Mouse (Mus musculus): ENCODE measurements around the gene Fgf4. TPM values are rescaled to one million over a fixed set of nuclear protein-coding genes. Genes with fewer than 3 reads are reported as not detected.

Fgf4 gene
- total and polyA plus RNA-seq, 2 experiments from 2014 or later, result not detected

GRCm38 (mm10) chr7:144867602-144868001 is 20.4 kb downstream of the Fgf4 start:
- Histone ChIP-seq H3K36me3 (ENCODE audit: insufficient read depth, low read length) (no peaks in the 10 kb centered on the region), H3K9me3 (ENCODE audit: low read length) (no peaks in the 10 kb centered on the region), H3K4me2 (ENCODE audit: low read depth, low read length, poor library complexity, severe bottlenecking) (no peak overlapping the region), H3K27ac (ENCODE audit: low read depth, low read length) (no peak overlapping the region), H3K9ac (replicated peaks; ENCODE audit: low read length, poor library complexity, severe bottlenecking) (no peak overlapping the region), H3K4me1 (ENCODE audit: insufficient read depth, low read length) (no peaks in the 10 kb centered on the region), H3K27me3 (ENCODE audit: insufficient read depth, low read length) (peaks cover 28% of the 10 kb centered on the region), H3K4me3 (ENCODE audit: low read depth, low read length) (no peak overlapping the region)
- no peak for DNase-seq (ENCODE audit: low spot score)
- no peak for ATAC-seq (ENCODE audit: low FRiP score)
- 83% methylated on average over 8 of the region's 8 CpGs for WGBS
- no peak for TF ChIP-seq CTCF (IDR thresholded peaks at IDR 0.05)

GRCm38 (mm10) chr7:144872420-144872819 is 25.3 kb downstream of the Fgf4 start:
- Histone ChIP-seq H3K27me3 (ENCODE audit: insufficient read depth, low read length) (no peaks in the 10 kb centered on the region; the same call in 1 of the 2 replicates), H3K36me3 (ENCODE audit: insufficient read depth, low read length) (no peaks in the 10 kb centered on the region), H3K4me1 (ENCODE audit: insufficient read depth, low read length) (no peaks in the 10 kb centered on the region), H3K9ac (replicated peaks; ENCODE audit: low read length, poor library complexity, severe bottlenecking) (no peak overlapping the region), H3K9me3 (ENCODE audit: low read length) (no peaks in the 10 kb centered on the region), H3K4me2 (ENCODE audit: low read depth, low read length, poor library complexity, severe bottlenecking) (no peak overlapping the region), H3K27ac (ENCODE audit: low read depth, low read length) (no peak overlapping the region), H3K4me3 (ENCODE audit: low read depth, low read length) (no peak overlapping the region)
- TF ChIP-seq CTCF (IDR thresholded peaks at IDR 0.05), result no peak
- DNase-seq (ENCODE audit: low spot score) (no peak), ATAC-seq (ENCODE audit: low FRiP score) (no peak)
- 68% methylated on average over 4 of the region's 4 CpGs for WGBS

GRCm38 (mm10) chr7:144873160-144873559 is 26.0 kb downstream of the Fgf4 start:
- no peak for DNase-seq (ENCODE audit: low spot score)
- no peak for ATAC-seq (ENCODE audit: low FRiP score)
- no peak overlapping the region for H3K27ac ChIP-seq (ENCODE audit: low read depth, low read length)
- H3K27me3 ChIP-seq (ENCODE audit: insufficient read depth, low read length), result no peaks in the 10 kb centered on the region; the same call in 1 of the 2 replicates
- no peaks in the 10 kb centered on the region for H3K36me3 ChIP-seq (ENCODE audit: insufficient read depth, low read length)
- H3K4me3 ChIP-seq (ENCODE audit: low read depth, low read length), result no peak overlapping the region
- 69% methylated on average over 4 of the region's 4 CpGs for WGBS
- no peak overlapping the region for H3K4me2 ChIP-seq (ENCODE audit: low read depth, low read length, poor library complexity, severe bottlenecking)
- no peaks in the 10 kb centered on the region for H3K9me3 ChIP-seq (ENCODE audit: low read length)
- H3K9ac ChIP-seq (replicated peaks; ENCODE audit: low read length, poor library complexity, severe bottlenecking), result no peak overlapping the region
- no peaks in the 10 kb centered on the region for H3K4me1 ChIP-seq (ENCODE audit: insufficient read depth, low read length)
- no peak for TF ChIP-seq CTCF (IDR thresholded peaks at IDR 0.05)

- Histone ChIP-seq H3K4me1 (ENCODE audit: insufficient read depth, low read length) (no peaks in the 10 kb centered on the region), H3K27me3 (ENCODE audit: insufficient read depth, low read length) (no peaks in the 10 kb centered on the region; the same call in 1 of the 2 replicates), H3K4me2 (ENCODE audit: low read depth, low read length, poor library complexity, severe bottlenecking) (no peak overlapping the region), H3K36me3 (ENCODE audit: insufficient read depth, low read length) (no peaks in the 10 kb centered on the region), H3K27ac (ENCODE audit: low read depth, low read length) (no peak overlapping the region), H3K9ac (replicated peaks; ENCODE audit: low read length, poor library complexity, severe bottlenecking) (no peak overlapping the region), H3K9me3 (ENCODE audit: low read length) (no peaks in the 10 kb centered on the region), H3K4me3 (ENCODE audit: low read depth, low read length) (no peak overlapping the region)
- 72% methylated on average over 4 of the region's 4 CpGs for WGBS
- DNase-seq (ENCODE audit: low spot score) (no peak), ATAC-seq (ENCODE audit: low FRiP score) (no peak)
- no peak for TF ChIP-seq CTCF (IDR thresholded peaks at IDR 0.05)
Observed at GRCm38 (mm10) chr7:144874226-144874625, 27.1 kb downstream of the Fgf4 start.

- Histone ChIP-seq H3K27me3 (ENCODE audit: insufficient read depth, low read length) (no peaks in the 10 kb centered on the region; the same call in 1 of the 2 replicates), H3K36me3 (ENCODE audit: insufficient read depth, low read length) (no peaks in the 10 kb centered on the region), H3K9ac (replicated peaks; ENCODE audit: low read length, poor library complexity, severe bottlenecking) (no peak overlapping the region), H3K4me1 (ENCODE audit: insufficient read depth, low read length) (no peaks in the 10 kb centered on the region), H3K4me3 (ENCODE audit: low read depth, low read length) (no peak overlapping the region), H3K4me2 (ENCODE audit: low read depth, low read length, poor library complexity, severe bottlenecking) (no peak overlapping the region), H3K9me3 (ENCODE audit: low read length) (no peaks in the 10 kb centered on the region), H3K27ac (ENCODE audit: low read depth, low read length) (no peak overlapping the region)
- WGBS, result 100% methylated on average over 1 of the region's 1 CpGs
- DNase-seq (ENCODE audit: low spot score) (no peak), ATAC-seq (ENCODE audit: low FRiP score) (no peak)
- TF ChIP-seq CTCF (IDR thresholded peaks at IDR 0.05), result no peak
Observed at GRCm38 (mm10) chr7:144878401-144878800, 31.2 kb downstream of the Fgf4 start.

- no peak for TF ChIP-seq CTCF (IDR thresholded peaks at IDR 0.05)
- ATAC-seq (ENCODE audit: low FRiP score), result no peak
- no peaks in the 10 kb centered on the region for H3K9me3 ChIP-seq (ENCODE audit: low read length)
- no peak overlapping the region for H3K27ac ChIP-seq (ENCODE audit: low read depth, low read length)
- 40% methylated on average over 2 of the region's 2 CpGs for WGBS
- no peak for DNase-seq (ENCODE audit: low spot score)
- no peaks in the 10 kb centered on the region for H3K36me3 ChIP-seq (ENCODE audit: insufficient read depth, low read length)
- H3K9ac ChIP-seq (replicated peaks; ENCODE audit: low read length, poor library complexity, severe bottlenecking), result no peak overlapping the region
- no peak overlapping the region for H3K4me2 ChIP-seq (ENCODE audit: low read depth, low read length, poor library complexity, severe bottlenecking)
- H3K27me3 ChIP-seq (ENCODE audit: insufficient read depth, low read length), result no peaks in the 10 kb centered on the region
- no peak overlapping the region for H3K4me3 ChIP-seq (ENCODE audit: low read depth, low read length)
- no peaks in the 10 kb centered on the region for H3K4me1 ChIP-seq (ENCODE audit: insufficient read depth, low read length)
Observed at GRCm38 (mm10) chr7:144883106-144883505, 35.9 kb downstream of the Fgf4 start.
